Comparison of ENCODE assay signal across 12 mouse cellular contexts in the genomic region with DNA sequence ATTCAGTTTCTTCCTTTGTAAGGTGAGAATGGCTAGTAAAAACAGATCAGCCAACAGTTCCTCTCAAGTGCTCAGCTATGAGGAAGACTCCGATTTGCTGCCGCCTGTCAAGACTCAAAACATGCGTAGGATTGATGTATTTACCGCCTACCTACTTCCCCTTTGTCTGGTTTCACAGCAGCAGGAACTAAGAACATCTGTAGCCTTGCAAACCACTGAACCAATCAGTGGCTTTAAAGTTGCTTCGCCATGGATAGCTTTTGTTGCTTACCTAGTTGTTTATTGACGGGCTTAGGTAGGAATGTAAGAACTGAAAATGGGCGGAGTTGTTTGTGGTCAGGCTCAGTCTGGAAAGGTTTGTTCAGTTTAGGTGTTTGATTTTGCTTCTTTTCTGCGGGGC. TPM values are rescaled to one million over a fixed set of nuclear protein-coding genes. Genes with fewer than 3 reads are reported as not detected.
DNase-seq lines count a peak whose midpoint lies in the region; ATAC-seq lines count a peak whose summit lies in the region.
"Had no signal": no experiment of that assay in that cellular context is flagged by ENCODE, and none has a peak within 500 bp of the region (broad histone marks: within the 10 kb centered on the region; RNA-seq: fewer than 3 reads in every experiment).

No protein-coding gene starts in this region.

- 0 out of 2 replicates have a peak, but pooled peaks cover 3% of the 10 kb centered on the region for H3K27me3 ChIP-seq in forebrain, embryonic 12.5 days
- H3K27me3 ChIP-seq: embryonic facial prominence, embryonic 13.5 days; liver, embryonic 13.5 days; neural tube, embryonic 13.5 days had no signal

- ATAC-seq in CD4-positive, CD25-positive, alpha-beta regulatory T cell, adult 4 months = peak; percentile 97
- ATAC-seq in hematopoietic stem cell, adult 5-6 weeks (replicated peaks in 1 of 2; ENCODE audit: insufficient read depth in 1 of 2, low FRiP score in 2 of 2, low TSS enrichment in 1 of 2, low read depth in 1 of 2, poor library complexity in 2 of 2, severe bottlenecking in 2 of 2) = peak; percentile 95 to 97
- ATAC-seq in forebrain, embryonic 12.5 days (ENCODE audit: low FRiP score) = no peak

- H3K9ac ChIP-seq in forebrain, embryonic 12.5 days = no peak overlapping the region
- H3K9ac ChIP-seq: embryonic facial prominence, embryonic 13.5 days; liver, embryonic 13.5 days; neural tube, embryonic 13.5 days had no signal

- no peak overlapping the region for H3K27ac ChIP-seq in forebrain, embryonic 12.5 days
- H3K27ac ChIP-seq: embryonic facial prominence, embryonic 13.5 days; liver, embryonic 13.5 days; neural tube, embryonic 13.5 days had no signal

- no peak overlapping the region for H3K4me3 ChIP-seq in forebrain, embryonic 12.5 days (replicated peaks)
- H3K4me3 ChIP-seq: embryonic facial prominence, embryonic 13.5 days; liver, embryonic 13.5 days; neural tube, embryonic 13.5 days had no signal

- intact Hi-C loops in heart, postnatal 14 days (cut with DNase I) = no loop called here

- no peak overlapping the region for H3K4me2 ChIP-seq in forebrain, embryonic 12.5 days
- H3K4me2 ChIP-seq: embryonic facial prominence, embryonic 13.5 days; liver, embryonic 13.5 days; neural tube, embryonic 13.5 days had no signal

- H3K4me1 ChIP-seq in forebrain, embryonic 12.5 days = peaks cover 3% of the 10 kb centered on the region; the same call in 1 of the 2 replicates
- H3K4me1 ChIP-seq: embryonic facial prominence, embryonic 13.5 days; liver, embryonic 13.5 days; neural tube, embryonic 13.5 days had no signal

- H3K9me3 ChIP-seq in forebrain, embryonic 12.5 days = no peaks in the 10 kb centered on the region
- H3K9me3 ChIP-seq: embryonic facial prominence, embryonic 13.5 days; liver, embryonic 13.5 days; neural tube, embryonic 13.5 days had no signal

- WGBS in forebrain, embryonic 12.5 days = 82% methylated on average over 8 of the region's 8 CpGs

- no peaks in the 10 kb centered on the region for H3K36me3 ChIP-seq in forebrain, embryonic 12.5 days (replicated peaks)
- H3K36me3 ChIP-seq: embryonic facial prominence, embryonic 13.5 days; liver, embryonic 13.5 days; neural tube, embryonic 13.5 days had no signal

- peak; percentile 49 for DNase-seq in kidney, adult 9 months
- DNase-seq in kidney, postnatal 4 days = no peak
- DNase-seq in spleen, adult 18-20 months = peak; percentile 44 to 55
- DNase-seq in neural tube, embryonic 10.5 days (ENCODE audit: extremely low spot score, low spot score) = no peak
- DNase-seq in heart, postnatal 14 days = no peak
- DNase-seq: kidney, postnatal 10 days; liver, embryonic 13.5 days had no signal

RNA-seq across cellular contexts. Expression of a gene that starts 11.5 kb away (rescaled TPM):
- polyA plus RNA-seq in CD4-positive, CD25-positive, alpha-beta regulatory T cell, adult 4 months (2017; shearing (Covaris generic)) = 100 to 1,000 TPM; 666 to 730 TPM
- total RNA-seq in hematopoietic stem cell, adult 5-6 weeks (2017) = 408 and 483 TPM in 2 replicates
- 434 and 459 TPM in 2 replicates for polyA plus RNA-seq in forebrain, embryonic 12.5 days (2016; fragmentation: Nextera tagmentation; extraction: Ambion mirVana)
- total RNA-seq in heart, postnatal 14 days (2021) = 100 to 1,000 TPM; 249 to 250 TPM

Comparison
In these comparisons a context has a peak if more than half of its experiments do, and no peak if none do; other contexts are left out.
1. DNase-seq: peak in kidney, adult 9 months (single experiment) and spleen, adult 18-20 months (2 of 2); none in kidney, postnatal 4 days (0 of 2), neural tube, embryonic 10.5 days (single experiment) and heart, postnatal 14 days (0 of 2).